Mouse (Mus musculus): Measurements from ENCODE around the gene Tsnaxip1.
"Not testable (repeated sequence)": the region's sequence is repeated elsewhere in the genome, so short reads cannot be mapped to it uniquely, and the experiment has no call there.

The Tsnaxip1 gene

DNA sequence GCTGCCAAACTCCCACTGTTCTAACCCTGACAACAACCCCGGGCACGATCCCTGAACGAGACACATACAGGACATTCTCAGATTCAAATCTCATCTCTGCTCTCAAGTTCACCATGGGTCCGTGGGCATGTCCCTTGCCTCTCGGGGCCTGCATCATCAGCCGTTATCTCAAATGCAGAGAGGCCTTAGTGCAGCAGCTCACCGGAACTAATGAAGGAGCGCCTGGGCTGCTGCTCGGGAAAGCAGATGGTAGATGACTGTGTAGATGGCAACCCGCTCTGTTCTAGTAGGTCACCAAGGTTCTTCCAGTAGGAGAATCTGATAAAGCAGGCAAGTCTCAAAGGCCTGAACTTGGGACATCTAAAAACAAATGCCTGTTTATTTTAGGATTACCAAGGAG lies 16.5 kb upstream of the Tsnaxip1 start:
- in situ Hi-C loops (cut with MboI; ENCODE audit: low pct_unique_long_range_greater_than_20kb in 1 of 2, low sequenced_read_pairs in 2 of 2, unreplicated experiment in 1 of 2), result no loop called here

DNA sequence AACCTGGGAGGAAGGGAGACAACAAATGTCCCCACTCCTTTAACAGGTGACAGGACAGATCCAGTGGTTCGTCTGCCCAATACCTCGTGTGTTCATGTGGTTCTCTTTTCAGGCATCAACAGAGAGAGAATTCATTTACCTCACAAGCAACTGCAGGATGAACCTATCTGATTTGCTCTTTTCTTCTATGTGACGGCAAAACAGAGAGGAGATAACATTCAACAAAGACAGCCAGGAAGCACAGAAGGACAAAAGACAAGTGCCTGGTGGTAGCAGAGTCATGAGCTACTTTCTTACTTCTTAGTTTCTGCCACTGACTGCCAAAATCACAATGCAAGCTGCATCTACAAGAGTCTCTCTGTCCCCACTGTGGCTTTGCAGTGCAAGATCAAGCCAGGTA lies 16.0 kb upstream of the Tsnaxip1 start:
- in situ Hi-C loops (cut with MboI; ENCODE audit: low pct_unique_long_range_greater_than_20kb in 1 of 2, low sequenced_read_pairs in 2 of 2, unreplicated experiment in 1 of 2), result no loop called here

DNA sequence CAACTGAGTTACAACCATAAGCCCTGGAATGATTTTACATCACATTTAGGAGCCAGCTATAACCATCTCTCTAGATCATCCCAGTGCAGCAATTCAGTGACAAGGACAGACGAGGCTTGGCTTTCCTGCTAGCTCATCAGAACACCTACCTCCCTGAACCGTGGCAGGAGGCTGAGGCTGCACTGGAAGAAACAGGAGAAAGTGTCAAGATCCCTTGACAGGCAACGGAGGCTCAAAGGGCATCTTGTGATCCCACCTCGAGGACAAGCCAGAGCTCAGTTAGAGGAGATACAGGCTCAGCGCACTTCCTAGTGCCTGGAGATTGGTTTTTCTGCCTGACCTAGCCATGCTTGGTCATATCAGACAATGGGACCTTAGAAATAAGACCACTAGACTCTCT lies 15.0 kb upstream of the Tsnaxip1 start:
- in situ Hi-C loops (cut with MboI; ENCODE audit: low pct_unique_long_range_greater_than_20kb in 1 of 2, low sequenced_read_pairs in 2 of 2, unreplicated experiment in 1 of 2), result no loop called here

DNA sequence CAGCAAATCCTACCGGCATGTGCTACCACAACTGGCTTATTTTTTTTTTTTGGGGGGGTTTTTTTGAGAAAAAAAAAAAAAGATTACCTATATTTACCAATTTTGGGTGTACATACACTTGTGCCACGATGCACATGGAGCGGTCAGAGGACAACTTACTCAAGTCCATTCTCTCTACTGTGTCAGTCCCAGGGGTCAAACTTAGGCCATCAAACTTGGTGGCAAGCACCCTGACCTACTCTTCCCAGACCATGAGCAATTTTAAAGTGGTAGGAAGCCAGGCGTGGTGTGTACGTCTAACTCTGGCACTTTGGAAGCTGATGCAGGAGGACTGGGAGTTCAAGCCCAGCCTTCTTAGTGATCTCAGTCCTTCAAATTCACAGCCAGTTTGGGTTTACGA lies 14.3 kb upstream of the Tsnaxip1 start:
- in situ Hi-C loops (cut with MboI; ENCODE audit: low pct_unique_long_range_greater_than_20kb in 1 of 2, low sequenced_read_pairs in 2 of 2, unreplicated experiment in 1 of 2), result no loop called here

DNA sequence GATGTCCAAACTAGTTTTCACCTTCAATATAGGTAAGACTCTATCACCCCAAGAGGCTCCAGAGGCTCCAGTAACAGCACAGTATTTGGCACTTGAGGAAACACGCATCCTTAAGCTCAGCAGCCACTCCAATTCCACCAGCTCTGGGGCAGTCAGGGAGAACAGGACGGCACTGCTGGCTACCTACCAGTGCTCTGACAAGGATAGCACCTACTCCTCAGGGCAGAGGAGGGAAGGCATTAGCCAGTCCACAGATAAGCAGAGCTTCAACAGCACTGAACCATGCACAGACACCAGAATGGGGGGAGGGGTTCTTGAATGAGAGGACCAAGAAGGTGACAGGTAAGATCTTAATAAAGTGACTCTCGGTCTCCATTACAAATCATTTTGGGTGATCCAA lies 7.9 kb upstream of the Tsnaxip1 start:
- in situ Hi-C loops (cut with MboI; ENCODE audit: low pct_unique_long_range_greater_than_20kb in 1 of 2, low sequenced_read_pairs in 2 of 2, unreplicated experiment in 1 of 2), result no loop called here

DNA sequence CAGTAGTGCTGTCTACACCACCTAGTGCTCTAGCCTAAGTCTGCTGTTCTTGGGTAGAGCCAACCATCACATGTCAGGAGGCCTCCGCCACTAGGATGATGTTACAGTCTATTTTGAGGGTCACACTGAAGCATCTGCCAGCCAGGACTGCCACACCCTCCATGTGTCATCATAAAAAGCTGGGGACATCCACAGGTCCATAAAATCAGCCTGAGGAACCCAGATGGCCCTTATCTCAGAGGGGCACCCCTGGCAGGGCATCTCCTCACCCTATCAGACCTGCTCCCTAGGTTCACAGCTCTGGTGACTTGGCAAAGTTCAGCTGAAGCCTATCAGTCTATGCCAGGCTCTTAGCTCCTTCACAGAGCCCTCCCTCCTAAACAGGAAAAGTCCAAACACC lies 6.6 kb upstream of the Tsnaxip1 start:
- in situ Hi-C loops (cut with MboI; ENCODE audit: low pct_unique_long_range_greater_than_20kb in 1 of 2, low sequenced_read_pairs in 2 of 2, unreplicated experiment in 1 of 2), result no loop called here

DNA sequence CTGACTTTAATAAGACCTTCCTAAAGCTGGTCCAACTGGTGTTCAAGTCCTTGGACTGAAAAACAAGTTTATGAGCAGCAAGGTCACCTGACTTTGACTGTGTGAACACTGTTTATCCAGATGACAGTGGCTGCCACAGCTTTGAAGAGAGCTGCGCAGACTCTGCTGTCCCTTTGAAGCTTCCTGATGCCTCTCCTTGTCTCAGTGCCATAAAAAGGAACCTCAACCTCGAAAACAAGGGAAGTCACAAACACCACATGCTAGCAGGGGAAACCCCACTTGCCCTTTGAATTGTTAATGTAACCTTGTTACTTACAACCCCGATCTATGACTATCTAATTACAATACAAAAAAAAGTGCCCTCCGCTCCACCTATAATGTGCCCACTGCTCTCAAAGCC lies 2.0 kb upstream of the Tsnaxip1 start:
- in situ Hi-C loops (cut with MboI; ENCODE audit: low pct_unique_long_range_greater_than_20kb in 1 of 2, low sequenced_read_pairs in 2 of 2, unreplicated experiment in 1 of 2), result no loop called here

DNA sequence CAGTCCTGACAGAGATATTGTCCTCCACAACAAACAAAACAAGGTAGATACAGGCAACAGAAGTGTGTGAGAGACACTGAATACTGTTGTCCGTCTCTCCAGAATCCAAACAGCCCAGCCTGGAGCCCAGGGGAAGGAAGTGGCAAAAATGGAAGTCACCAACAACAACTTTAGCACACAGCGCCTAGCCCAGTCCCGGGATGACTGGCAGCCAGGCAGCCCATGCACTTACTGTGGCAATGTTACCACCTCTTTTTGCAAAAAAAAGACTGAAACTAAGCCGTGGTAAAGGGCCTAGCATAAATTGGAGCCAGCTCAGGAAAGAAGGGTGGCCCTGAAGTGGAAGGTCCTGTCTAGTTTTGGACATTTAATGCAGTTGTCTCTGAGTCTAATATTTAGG lies 1.2 kb upstream of the Tsnaxip1 start:
- in situ Hi-C loops (cut with MboI; ENCODE audit: low pct_unique_long_range_greater_than_20kb in 1 of 2, low sequenced_read_pairs in 2 of 2, unreplicated experiment in 1 of 2), result no loop called here

DNA sequence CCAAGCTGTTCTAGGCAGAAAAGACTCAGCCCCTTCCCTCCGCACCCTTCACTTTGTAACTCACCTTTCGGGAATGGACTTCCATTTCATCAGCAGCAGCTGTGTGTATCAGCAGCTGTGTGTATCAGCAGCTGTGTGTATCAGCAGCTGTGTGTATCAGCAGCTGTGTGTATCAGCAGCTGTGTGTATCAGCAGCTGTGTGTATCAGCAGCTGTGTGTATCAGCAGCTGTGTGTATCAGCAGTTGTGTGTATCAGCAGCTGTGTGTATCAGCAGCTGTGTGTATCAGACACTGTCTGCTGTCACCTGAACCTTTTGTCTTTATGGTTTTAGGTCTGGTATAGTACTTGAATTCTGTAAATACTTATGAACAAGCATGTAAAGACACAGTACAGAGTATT lies 6.2 kb downstream of the Tsnaxip1 start:
- in situ Hi-C loops (cut with MboI; ENCODE audit: low pct_unique_long_range_greater_than_20kb in 1 of 2, low sequenced_read_pairs in 2 of 2, unreplicated experiment in 1 of 2), result not testable (repeated sequence)

DNA sequence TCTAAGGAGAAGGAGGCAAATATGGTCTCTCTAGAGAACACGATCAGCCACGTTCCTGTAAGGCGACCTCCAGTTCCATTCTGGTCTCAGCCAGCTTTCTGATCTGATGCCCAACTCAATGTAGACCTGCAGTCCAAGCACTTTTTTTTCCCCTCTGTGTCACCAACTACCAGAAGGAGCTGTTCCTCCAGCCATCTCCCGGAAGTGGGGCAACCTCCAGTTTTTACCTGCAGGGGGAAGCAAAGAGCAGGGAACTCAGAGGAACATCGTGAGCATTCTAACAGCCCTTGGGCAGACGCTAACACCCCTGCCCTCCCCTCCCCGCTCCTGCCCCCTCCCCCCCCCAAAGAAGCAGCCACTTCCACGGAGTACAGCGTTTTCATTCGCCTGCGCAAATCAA lies 7.8 kb downstream of the Tsnaxip1 start:
- in situ Hi-C loops (cut with MboI; ENCODE audit: low pct_unique_long_range_greater_than_20kb in 1 of 2, low sequenced_read_pairs in 2 of 2, unreplicated experiment in 1 of 2), result no loop called here

DNA sequence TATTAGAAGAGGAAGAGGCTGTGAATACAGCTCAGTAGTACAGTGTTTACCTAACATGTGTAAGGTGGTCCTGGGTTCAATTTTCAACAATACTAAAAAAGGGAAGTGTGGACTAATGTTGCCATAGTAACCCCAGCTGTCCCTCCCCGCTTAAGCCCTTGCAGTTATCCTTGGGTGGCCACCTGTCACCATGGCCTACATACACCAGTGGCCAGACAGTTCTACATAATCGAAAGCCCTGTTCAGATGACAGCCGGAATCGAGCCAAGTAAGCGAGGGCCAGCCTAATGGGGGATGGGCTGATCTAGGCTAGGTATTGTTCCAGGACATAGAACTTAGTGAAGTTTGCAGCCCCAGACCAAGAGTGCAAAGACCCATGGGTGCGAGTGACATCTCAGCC lies 9.5 kb downstream of the Tsnaxip1 start:
- in situ Hi-C loops (cut with MboI; ENCODE audit: low pct_unique_long_range_greater_than_20kb in 1 of 2, low sequenced_read_pairs in 2 of 2, unreplicated experiment in 1 of 2), result no loop called here

DNA sequence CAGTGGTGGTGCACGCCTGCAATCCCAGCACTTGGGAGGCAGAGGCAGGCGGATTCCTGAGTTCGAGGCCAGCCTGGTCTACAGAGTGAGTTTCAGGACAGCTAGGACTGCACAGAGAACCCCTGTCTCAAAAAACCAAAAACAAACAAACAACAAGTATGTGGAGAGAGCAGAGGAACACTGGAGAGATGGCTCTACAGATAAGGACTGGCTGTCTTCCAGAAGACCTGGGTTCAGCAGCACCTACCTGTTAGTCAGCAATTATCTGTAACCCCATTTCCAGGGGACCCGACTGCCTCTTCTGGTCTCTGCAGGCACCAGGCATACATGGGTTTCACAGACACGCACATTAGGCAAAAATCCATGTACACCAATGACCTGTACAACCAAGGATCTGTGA lies 11.7 kb downstream of the Tsnaxip1 start:
- in situ Hi-C loops (cut with MboI; ENCODE audit: low pct_unique_long_range_greater_than_20kb in 1 of 2, low sequenced_read_pairs in 2 of 2, unreplicated experiment in 1 of 2), result no loop called here

DNA sequence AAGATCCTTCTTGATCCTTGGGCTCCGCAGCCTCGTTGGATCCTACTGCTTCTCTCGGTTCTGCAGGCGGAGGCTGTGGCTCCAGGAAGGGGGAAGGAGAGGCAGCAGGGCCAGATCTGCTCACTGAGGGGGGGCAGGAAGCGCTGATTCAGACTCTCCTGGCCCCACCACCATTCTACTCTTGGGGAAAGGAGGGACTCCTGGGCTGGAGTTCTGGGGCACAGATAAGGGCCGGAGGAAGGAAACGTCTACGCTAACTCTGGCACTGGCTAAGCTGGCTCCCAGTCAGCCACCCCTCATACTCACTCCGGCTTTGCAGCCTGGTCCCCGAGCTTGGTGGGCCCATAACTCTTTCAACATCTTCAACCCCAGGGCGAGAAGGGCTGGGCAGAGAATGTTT lies 19.1 kb downstream of the Tsnaxip1 start:
- in situ Hi-C loops (cut with MboI; ENCODE audit: low pct_unique_long_range_greater_than_20kb in 1 of 2, low sequenced_read_pairs in 2 of 2, unreplicated experiment in 1 of 2), result no loop called here

DNA sequence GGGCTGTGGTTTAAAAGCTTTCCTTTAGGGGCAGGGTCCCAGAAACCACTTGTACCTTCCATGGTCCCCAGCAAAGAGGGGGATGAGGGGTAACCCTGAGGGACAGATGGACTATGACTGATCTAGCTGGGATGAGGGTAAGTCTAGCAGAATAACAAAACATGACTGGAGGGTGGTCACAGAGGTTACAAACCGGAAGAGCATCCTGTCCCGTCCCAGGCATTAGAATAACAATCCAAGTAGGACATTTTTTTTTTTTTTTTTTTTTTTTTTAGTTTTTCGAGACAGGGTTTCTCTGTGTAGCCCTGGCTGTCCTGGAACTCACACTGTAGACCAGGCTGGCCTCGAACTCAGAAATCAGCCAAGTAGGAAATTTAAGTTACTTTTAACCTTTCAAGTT lies 22.5 kb downstream of the Tsnaxip1 start:
- in situ Hi-C loops (cut with MboI; ENCODE audit: low pct_unique_long_range_greater_than_20kb in 1 of 2, low sequenced_read_pairs in 2 of 2, unreplicated experiment in 1 of 2), result no loop called here

DNA sequence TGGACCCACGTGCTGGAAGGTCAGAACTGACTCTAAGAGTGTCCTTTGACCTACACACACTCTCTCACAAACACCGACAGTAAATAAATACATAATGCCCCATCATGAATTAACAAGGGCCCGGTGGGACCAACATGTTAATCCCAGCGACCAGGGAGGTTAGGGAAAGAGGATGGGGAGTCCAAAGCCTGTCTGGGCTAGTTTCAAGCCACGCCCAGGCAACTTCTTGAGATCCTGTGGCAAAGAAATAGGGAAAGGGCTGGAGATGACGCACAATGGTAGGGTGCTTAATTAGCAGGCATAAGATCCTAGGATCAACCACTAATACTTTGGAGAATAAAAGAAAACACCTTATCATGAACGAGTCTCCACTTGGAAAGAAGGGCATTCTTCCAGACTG lies 23.1 kb downstream of the Tsnaxip1 start:
- in situ Hi-C loops (cut with MboI; ENCODE audit: low pct_unique_long_range_greater_than_20kb in 1 of 2, low sequenced_read_pairs in 2 of 2, unreplicated experiment in 1 of 2), result no loop called here

DNA sequence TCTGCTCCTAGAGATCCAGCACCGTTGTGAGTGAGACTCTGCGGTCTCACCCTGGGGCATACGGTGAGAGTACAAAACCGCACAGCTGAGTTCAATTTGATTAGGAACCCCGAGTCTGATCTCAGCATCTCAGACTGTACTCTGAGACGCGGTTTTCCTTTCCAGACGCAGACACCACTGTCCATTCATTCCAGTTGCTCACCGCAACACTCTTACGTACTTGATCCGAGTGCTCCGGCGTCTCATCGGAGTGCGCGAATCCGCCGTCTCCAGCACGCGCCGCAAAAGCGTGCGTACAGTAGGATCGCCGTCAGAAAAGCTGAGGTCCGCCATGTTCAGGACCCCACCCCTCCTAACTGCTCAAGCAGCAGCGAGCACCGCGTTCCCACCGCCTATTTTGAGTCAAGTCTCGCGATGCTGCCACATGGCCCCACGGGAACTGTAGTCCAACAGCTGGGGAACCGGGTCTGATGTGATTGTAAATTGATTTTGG lies 24.2 kb downstream of the Tsnaxip1 start:
- in situ Hi-C loops (cut with MboI; ENCODE audit: low pct_unique_long_range_greater_than_20kb in 1 of 2, low sequenced_read_pairs in 2 of 2, unreplicated experiment in 1 of 2), result no loop called here

DNA sequence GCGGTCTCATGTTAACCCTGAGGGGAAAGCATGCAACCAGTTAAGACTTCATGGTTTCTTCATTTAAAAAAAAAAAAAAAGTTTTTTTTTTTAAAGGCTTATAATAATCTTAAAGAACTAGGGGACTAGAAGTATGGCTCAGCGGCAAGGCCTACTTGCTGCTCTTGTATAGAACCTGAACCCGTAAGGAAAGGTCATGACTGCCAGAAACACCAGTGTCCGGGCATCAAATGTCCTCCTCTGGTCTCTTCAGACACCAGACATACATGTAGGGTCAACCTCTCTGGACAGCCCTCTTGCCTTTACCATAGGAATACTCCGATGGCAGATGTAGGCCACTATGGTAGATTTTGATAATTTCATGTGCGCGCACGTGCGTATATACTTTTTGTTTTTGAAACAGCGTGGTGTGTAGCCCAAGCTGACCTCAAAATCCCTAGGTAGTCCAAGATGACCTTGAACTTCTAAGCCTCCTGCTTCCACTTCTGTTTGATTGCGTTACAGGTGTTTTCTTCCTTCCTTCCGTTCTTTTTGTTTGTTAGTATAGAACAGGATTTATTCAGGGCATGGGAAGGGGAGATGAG lies 24.7 kb downstream of the Tsnaxip1 start:
- in situ Hi-C loops (cut with MboI; ENCODE audit: low pct_unique_long_range_greater_than_20kb in 1 of 2, low sequenced_read_pairs in 2 of 2, unreplicated experiment in 1 of 2), result no loop called here

DNA sequence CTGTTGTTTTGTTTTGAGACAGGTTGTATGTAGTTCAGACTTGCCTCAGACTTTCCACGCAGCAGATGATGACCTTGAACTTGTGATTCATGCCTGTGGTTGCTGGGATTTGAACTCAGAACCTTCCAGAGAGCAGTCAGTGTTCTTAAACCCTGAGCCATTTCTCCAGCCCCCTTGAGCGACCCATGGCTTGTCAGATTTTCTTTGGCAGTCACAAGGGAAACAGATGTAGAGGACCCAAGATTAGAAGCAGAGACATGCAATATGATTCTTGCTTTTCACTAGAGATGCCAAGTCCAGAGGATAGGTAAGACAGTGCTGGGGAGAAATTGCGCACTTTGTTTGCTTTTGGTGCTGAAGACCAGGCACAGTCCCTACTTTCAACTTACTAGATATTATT lies 25.6 kb downstream of the Tsnaxip1 start, which contains the start of gene Cenpt:
Gene Cenpt (minus strand): TSS at position 101 of the 400 bp plus-strand sequence.
- in situ Hi-C loops (cut with MboI; ENCODE audit: low pct_unique_long_range_greater_than_20kb in 1 of 2, low sequenced_read_pairs in 2 of 2, unreplicated experiment in 1 of 2), result no loop called here

DNA sequence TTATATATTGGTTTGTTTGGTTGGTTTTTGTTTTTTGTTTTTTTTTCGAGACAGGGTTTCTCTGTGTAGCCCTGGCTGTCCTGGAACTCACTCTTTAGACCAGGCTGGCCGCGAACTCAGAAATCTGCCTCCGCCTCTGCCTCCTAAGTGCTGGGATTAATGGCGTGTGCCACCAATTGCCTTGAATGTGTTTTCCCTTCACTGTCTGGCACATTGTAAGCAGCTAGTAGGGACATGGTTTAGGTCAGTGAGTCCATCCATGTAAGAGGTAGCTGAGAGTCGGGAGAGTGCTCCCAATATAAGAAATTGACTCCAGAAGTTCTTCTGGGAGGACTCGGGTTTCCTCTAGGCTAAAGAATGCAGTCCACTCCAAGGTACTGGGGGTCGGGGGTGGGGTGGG lies 26.8 kb downstream of the Tsnaxip1 start:
- in situ Hi-C loops (cut with MboI; ENCODE audit: low pct_unique_long_range_greater_than_20kb in 1 of 2, low sequenced_read_pairs in 2 of 2, unreplicated experiment in 1 of 2), result no loop called here

DNA sequence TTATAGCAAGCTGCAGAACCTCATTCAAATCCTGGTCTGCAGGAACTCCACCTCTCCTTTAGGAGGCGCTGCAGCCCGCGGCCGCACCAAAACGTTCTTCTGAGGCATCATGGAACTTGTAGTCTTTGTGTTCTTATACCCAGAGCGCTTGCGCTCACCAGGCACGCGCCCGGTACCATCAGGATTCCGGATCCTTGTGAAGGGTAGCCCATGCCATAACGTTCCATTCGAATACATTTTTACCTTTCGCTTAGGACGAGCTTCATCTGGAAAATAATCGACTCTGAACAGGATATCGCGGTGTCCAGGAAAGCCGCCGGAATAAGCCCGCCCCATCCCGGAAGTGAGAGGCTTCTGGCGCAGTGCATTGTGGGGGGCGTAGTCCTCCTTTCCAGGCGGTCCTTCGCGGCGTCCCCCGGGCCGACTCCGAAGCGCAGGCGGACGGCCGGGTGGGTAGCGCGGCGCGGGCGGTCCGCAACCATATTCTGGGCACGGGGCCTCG lies 27.2 kb downstream of the Tsnaxip1 start, which contains the start of gene Thap11:
Gene Thap11 (plus strand): TSS at position 418 of the 502 bp plus-strand sequence.
- in situ Hi-C loops (cut with MboI; ENCODE audit: low pct_unique_long_range_greater_than_20kb in 1 of 2, low sequenced_read_pairs in 2 of 2, unreplicated experiment in 1 of 2), result no loop called here
